Mouse (Mus musculus) c-Kit-positive CD71-positive TER-119-positive erythroid progenitor cells, embryonic 14.5 days (primary cell): Measurements from ENCODE around the gene Lrp6.

Source experiments
- DNase-seq: peaks from one replicate; pipeline ENCODE4 v3.0.0-alpha.2; 2013; ENCODE audit warnings: low spot score

The Lrp6 gene

DNA sequence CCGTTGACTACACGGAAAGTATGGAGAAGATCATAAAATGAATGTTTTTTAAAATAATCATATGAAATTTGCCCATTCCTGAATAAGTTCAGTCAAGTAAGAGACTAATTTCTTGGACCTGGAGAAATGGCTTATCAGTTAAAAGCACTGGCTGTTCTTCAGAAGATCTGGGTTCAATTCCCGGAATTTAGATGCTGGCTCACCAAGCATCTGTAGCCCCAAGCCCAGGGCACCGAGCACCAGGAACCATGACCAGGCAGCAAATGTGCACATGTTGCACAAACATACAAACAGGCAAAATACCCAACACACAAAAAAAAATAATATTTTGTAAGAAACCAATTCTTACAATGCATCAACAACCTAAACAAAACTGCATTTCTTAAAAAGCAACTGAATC is 37.4 kb downstream of the Lrp6 start:
- DNase-seq, result peak; percentile 44

DNA sequence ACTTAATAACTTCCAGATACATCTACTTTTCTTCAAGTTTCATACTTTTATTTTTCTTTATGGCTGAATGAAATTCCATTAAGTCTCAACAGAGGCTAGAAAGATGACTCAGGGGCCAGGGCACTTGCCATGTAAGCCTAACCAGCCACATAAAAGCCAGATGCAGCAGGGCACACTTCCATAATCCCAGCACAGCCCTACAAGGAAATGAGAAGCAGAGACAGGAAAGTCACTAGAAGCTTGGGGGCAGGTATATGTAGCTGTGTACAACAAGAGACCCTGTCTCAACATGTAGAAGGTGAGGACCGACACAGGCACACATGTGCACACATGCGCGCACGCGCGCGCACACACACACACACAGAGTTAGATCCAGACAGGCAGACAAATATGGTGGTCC is 38.4 kb downstream of the Lrp6 start:
- DNase-seq, result no peak

DNA sequence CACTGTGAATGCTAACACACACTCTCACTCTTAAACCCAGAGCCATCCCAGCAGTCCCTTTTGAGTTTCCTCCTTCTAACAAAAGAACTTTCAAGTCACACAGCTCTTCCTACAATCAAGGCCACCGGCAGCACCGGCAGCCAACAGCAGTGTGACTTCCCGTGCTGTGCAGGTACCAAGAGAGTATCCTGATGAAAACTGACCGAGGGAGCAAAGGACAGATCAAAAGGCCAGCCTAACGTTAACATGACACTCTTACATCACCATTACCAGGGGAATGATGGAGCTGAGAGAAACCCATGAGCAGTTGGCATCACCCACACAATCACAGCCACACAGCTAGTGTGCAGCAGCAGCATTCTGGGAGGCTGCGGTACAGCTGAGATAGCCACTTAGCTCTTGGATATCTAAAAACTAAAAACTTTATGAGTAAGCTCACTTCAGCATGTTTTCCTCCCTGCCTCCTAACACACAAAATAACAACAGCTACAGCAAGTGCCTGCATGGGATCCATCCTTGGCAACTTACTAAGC is 39.1 kb downstream of the Lrp6 start:
- DNase-seq, result no peak

DNA sequence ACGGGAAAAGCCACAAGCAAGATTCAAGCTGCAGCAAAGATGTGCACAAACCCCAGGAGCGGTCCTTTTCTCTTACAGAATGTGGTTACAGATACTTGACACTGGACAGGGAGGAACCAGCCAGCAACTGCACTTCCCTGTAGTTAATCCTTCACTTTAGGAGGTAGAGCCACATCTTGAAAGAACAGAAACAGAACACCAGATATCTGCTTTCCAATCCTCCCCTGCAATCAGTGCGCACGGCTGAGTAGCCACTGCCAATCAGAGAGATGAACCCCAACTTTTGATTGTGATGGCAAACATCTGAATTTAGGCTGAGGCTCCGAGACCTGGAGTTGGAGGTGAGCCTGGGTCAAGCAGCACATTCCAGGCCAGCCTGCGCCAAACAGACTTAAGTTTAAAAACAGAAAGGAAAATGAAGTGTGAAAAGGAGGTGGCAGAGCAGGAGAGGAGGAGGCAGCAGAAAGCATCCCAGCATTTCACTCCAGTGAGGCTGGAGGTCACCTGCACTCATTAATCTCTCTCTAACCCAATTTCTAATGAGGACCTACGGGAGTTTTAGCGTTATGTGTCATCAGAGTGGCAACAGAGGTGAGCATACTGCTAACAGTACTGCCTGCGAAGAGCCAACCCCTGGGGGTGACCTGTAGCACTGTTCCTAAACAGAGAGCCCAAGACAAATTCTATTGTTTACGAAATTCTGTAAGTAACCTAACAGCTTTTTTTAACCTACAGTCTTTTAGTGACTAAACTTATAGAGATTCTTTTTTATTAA is 39.8 kb downstream of the Lrp6 start:
- no peak for DNase-seq

DNA sequence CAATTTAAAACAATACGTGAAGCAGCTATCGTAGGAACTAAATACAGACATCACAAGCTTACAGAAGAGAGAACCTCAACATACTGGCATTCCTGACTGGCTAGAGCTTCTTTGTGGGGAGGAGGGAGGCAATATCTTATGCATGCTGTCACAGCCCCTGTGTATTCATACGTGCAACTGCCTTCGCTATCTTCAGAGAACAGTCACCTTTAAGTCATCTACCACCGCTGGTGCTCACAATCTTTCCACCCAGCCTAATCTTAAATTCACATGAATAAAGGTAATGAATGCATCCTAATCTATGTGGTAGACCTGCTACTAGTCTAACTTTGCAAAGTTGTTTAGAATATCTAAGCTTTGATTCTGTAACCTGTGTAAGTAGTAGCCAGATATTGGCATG is 40.5 kb downstream of the Lrp6 start:
- peak; percentile 54 for DNase-seq

DNA sequence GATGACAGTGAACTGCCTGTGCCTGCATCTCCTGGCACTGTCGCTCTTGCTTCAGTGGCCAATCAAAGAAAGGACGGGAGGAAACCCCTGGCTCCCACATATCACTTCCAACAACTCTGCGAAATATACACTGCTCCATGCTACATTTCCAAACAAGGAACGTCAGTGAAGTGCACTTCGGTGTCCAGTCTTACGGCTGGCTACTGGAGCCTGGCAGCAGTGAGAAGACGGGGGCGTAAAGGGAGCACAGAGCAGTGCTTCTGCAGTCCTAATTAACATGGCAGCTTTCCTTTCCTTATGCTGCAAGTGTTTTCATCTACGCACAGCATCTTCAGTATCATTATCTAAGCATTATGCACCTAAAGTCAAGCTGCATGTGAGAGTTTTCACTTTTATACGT is 45.4 kb downstream of the Lrp6 start:
- no peak for DNase-seq

DNA sequence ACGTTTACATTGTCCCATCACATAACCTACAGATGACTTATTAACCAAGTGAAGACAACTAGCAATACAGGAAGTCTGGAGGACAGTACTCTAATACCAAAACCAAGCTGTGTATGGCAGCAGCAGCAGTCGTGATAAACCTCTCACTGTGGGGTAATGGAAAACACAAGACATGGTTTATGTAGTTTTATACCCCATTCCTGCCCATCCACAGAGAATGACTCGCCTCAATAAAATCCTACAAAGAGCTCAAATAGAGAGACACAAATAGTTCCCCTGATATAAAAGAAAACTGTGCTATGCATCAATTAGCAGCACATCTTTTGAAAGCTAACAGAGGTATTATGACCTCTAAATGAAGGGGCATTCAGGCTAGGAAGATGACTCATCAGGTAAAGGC is 45.9 kb downstream of the Lrp6 start:
- DNase-seq, result no peak

DNA sequence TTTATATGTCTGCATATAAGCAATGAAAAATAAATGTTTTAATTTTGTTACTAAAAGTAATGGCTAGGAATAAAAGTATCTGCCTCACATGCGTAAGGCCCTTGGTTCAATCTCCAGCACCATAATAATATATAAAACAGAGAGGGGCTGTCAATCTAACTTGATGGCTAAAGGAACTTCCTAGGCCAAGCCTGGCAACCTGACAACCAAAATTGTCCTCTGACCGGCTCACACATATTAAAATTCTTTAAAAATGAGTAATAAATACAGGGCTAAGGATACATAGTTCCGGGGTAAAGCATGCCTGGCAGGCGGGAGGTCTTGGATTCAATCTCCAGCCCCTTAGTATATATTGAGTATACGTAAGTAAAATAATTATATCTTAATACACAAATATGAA is 48.3 kb downstream of the Lrp6 start:
- no peak for DNase-seq

DNA sequence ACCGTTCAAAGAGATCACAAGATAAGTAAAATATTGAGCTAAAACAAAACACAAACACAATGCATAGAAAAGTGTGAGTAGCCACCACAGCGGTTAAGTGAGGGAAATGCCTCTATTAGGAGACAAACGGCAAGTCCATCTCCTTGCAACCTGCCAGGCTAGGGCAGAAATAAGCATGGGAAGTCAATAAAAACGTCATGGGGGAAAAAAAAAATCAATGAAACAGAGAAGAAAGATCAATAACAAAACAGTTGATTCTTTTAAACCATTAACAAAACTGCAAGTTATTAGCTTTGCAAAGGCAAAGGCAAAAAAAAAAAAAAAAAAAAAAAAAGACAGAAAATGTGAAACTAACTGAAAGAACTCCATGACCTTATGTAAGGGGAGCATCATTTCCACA is 49.6 kb downstream of the Lrp6 start:
- DNase-seq, result no peak

DNA sequence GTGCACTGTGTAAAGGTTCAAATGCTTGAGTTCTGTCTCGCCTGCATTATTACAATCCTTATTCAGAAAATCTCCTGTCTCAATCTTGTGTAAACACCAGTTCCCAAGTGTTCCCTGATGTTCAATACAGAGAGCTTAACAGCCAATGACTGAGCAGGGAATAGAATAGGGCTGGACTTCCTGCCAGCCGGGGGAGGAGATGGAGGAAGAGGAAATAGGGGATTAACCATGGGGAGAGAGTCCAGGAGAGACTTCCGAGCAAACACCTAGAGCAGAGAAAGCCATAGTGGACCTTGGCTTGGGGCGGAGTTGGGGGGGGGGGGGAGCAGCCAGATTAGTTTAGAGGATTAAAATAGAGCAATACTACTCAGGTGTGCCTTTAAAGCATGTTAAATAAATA is 51.3 kb downstream of the Lrp6 start:
- no peak for DNase-seq

DNA sequence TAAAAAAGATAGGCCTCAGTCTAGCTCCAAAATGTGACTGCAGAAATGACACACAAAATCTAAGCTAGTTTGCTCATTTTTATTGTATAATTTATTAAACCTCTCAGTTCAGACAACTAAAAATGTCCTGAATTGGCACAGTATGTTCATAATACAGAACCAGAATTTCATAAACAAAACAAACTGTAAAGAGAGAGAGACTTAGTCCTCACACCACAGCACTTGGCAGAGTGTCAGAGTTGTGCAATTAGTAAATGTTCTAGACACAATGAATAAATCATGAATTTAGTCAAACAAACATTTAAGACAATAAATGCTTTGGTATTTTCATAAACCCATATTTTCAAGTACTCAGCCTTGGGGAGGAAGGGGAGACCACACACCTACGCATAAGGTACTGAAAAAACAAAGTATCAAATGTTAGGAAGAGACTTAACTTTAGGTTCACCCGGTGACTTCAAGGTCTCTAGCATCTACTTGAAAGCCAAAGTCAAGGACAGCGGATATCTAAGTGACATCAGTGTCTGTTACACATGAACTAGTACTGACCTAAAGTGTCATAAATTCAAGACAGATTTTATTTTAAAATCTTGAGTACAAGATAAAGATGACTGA is 52.8 kb downstream of the Lrp6 start:
- no peak for DNase-seq

DNA sequence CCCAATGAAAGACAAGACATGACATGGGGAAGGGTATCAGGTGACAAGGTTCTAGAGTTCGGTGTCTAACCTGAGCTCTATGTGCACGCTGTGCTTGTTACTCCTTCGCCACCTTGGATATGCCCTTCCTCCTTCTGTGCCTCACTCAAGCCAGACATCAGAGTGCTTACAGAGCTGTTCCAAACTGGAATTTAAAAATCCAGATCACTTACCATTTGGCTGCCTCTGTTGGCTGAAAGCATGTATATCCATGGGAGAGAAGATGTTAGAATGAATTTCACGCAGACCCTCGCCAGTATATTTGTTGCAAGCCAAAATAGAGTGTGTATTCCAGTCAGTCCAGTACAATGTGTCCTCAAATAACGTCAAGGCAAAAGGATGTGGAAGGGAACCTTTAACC is 53.8 kb downstream of the Lrp6 start:
- no peak for DNase-seq

DNA sequence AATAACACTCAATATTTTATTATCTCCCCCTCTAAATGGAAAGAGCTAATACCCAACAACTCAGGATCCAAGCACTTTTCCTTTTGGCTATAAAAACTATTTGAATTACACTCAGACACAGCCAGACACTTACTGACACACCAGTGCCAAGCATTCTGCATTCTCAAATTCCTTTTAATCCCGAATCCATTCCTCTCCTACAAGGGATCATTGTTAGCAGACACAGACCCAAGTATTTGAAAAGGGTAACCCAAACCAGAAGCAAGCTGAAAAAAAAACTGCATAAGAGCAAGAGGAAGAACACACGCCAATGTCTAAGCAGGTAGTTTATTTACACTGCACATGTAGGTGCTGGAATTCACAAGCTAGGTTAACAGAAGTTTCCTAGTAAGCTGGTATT is 54.3 kb downstream of the Lrp6 start:
- DNase-seq, result no peak

DNA sequence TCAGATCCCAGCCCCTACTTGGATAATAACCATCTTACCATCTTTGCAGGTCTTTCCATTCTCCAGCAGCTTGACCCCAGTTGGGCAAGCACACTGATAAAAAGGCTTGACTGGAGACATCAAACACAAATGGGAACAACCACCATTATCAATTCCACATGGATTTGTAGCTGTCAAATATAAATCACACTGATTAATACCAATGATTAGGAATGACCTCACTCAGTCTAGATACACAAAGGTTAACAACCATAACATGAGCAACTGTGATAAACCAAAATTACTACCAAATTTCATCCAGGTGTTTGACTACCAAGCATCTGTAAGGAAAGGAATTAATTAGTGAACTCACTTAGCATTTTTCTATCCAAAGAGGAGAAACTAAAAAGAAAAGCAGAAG is 55.6 kb downstream of the Lrp6 start:
- no peak for DNase-seq

DNA sequence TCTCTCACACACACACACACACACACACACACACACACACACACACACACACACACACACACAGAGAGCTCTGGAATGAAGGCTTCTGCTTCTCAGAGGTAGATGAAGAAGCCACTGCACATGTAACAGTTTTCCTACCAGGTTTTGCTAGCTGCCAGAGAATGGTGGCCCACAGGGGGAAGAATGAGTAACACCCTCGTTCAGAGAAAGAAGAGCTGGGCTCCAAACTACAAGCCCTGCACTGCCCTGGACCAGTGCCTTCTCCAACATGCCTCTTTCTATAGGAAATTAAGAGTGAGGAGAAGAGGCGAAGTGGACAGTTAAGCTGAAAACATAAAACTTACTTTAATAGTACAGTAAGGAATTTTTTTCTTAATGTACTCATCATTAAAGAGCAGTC is 56.5 kb downstream of the Lrp6 start:
- no peak for DNase-seq

DNA sequence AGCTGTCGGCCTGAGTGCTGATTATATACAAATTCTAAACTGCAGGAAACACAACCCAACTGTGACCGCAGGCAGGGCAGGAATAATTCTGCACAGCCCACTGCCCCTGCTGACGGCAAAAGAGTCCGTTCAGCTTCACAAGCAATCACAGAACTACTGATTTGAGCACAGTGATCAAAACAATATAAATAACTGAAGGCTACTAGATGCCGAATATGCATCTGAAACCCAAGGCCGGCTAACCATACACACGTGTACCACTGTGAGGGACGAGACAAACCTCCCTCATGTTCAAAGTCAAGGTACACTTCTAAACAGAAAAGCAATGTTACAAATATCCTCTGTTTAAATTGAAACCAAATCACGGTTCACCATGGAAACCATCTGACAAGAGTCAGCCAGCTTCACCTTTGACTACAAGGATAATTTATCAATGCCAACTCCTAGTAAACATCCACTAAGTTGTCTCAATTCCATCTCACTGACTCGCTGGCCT is 57.0 kb downstream of the Lrp6 start:
- no peak for DNase-seq

DNA sequence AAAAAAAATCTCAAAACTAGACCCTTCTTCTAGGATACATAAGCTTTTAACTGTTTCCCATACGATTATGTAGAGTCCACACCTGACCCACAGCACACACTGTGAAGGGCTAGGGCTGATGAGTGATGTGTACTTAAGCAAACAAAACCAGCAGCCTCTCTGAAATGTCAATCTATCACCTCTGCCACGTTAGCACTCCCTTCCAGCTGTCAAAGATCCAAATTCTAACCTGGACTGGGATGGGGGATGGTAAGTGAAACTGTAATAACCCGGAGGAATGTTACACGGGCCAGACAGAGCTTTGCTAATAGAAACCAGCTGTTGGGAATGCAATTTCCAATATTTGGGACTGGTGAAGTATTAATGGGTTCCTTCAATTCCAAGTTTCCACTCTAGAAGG is 61.9 kb downstream of the Lrp6 start:
- no peak for DNase-seq

DNA sequence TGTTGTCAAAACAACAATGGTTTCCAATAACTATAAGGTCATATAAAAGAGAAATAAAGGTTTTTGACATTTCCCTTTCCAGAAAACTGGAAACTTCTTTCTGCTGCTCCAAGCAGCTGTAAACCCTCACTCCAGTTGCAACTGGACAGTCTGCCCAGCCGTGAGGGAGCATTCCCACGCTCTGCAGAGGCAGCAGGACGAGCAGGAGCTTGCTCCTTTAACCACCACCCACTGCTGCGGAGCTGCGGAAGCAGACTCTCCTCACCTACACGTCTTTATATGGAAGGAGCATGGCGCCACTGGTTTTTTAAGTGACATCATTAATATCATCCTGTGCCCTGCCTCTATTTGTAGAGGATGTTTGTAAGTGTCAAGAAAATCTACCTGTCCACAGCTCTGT is 64.4 kb downstream of the Lrp6 start:
- no peak for DNase-seq

DNA sequence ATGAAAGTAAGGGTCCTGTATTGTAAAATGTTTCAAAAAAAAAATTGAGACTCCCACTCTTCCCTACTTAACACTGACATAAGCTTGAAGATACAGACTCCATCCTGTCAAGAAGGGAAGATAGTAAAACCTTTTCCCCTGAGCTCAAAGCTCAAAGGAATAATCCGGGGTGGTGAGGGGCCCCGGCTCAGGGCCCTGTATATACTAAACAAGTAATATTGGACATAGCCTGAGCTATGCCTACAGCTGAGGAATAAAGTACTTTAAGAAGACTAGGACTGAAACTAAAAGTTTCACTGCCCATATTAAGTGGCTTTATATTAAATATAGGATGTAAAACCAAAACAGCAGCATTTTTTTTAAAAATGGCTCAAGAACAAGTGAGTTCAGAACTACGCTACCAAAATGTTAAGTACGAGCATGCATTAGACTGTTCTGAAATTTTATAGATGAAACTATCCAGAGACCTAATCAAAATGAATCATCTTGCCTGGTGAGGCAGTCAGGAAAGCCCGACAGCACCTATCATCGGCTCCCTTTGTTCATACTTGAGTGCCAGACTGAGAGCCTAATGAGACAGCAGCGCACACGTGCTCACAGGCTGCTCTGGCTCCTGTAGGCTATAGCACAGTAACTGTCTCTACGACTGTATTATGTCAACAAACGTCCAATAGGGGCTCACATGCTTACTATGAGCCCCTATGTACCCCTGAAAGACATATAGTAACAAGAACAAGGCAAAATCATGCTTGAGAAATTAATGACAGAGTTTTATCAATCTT is 66.2 kb downstream of the Lrp6 start:
- no peak for DNase-seq

DNA sequence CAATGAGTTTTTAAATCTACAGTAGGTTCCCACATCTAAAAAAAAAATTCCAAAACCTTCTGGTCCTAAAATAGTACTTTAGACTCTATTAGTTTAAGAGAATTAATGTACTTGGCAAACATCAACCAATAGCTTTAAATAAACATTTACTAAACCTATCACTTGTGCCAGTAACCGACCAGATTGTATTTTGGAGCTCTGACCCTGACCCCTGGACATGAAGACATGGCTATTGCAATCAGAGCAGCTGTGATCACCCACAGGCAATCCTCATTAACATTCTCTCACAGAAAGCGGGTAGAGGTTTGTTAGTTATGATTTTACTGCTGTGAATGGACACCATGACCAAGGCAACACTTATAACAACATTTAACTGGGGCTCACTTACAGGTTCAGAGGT is 67.7 kb downstream of the Lrp6 start:
- DNase-seq, result no peak

DNA sequence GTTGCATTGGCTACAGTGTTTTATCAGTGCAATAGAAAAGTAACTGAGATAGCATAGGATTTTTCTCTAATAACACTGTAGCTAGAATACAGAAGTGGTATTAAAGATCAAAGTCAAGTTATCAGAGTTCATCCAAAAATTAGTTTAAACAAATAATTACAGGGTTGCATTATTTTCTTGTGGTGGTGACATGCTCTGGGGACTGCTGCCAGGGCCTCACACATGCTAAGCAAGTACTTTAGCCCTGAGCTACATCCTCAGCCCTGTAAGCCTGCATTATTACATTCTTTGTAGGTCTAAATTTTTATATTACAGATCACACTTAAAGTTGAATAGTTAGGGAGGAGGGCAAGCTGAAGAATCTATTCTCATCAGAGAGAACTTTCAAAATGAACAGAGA is 68.2 kb downstream of the Lrp6 start:
- DNase-seq, result no peak

DNA sequence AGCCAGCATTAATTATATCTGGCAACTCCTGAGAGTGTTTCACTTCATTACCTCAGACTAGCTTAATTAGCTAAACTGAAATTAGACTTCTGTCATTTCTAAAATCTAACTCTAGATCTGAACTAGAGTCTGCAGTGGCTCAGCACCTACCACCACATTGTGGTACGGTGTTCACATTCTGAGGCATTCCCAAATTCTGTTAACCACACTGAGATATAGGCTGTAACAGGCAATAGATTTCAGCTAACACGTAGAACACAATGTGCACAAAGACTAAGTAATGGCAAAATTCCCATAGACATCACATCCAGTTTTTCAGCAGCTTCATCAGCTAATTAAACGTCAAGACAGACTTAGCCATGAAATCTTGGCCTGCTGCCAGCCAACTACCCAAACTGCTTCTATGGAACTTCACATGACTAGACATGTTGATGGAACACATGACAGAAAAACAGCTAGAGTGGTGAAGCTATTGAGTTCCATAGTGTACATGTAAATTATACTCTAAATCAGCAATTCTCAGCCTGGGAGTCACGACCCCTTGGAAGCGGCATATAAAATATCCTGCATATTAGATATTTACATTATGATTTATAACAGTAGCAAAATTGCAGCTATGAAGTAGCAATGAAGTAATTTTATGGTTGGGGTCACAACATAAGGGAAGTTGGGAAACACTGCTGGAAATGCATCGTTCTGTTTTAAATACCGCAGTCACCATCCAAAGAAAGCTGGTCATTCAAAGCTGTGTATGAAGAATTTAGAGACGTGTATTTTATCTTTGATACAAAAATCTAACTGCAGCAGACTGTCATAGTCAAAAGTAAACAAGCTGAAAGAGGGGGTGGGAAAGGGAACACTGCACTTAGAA is 71.7 kb downstream of the Lrp6 start:
- no peak for DNase-seq
